Mouse (Mus musculus) brain, embryonic 14.5 days (tissue): ENCODE data around the gene Qrsl1.

Experiments
- CTCF ChIP-seq: fragments of 200-500 bp; IDR thresholded peaks from 2 replicates; pipeline ENCODE4 v1.5.1; 2012; ENCODE audit warnings: inconsistent platforms, mild to moderate bottlenecking, moderate library complexity, borderline replicate concordance; ENCODE audit not compliant: insufficient read depth, insufficient read length; ENCODE audit errors: extremely low read depth
- POLR2A ChIP-seq: fragments of 200-500 bp; IDR thresholded peaks from 2 replicates; pipeline ENCODE4 v1.6.1; 2012; ENCODE audit warnings: mild to moderate bottlenecking, inconsistent platforms, borderline replicate concordance; ENCODE audit not compliant: poor library complexity, insufficient read depth, insufficient read length, severe bottlenecking; ENCODE audit errors: extremely low read depth

DNA sequence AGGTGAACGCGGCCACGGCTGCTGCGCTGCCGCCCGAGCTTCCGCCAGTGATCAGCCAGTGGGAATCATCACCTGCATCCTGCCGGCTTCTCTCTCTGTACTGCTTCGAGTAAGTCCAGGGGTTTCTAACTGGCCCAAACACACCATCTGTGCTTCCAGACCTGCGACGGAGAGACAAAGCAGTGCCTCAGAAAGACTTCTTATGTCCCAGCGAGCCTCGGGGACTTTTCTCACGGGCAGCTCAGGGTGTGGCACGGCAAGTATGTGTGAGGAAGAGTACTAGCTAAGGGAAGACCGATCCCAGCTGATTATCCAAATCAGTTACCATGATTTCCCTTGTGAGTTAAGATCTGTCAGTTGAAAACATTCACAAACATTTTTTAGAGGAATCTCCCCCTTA, 12.6 kb downstream of the Qrsl1 start:
- no peak for TF ChIP-seq CTCF
- no peak for TF ChIP-seq POLR2A
